Mouse (Mus musculus) liver, adult 2 months (tissue): ENCODE measurements at regions not wholly inside any gene's neighbourhood (a gene's known extent, or its start where the extent isn't known, plus 50 kb on each side); places are given as distances from the start of the nearest gene placed in this dataset.

ENCODE experiments used
- CTCF ChIP-seq: fragments of 200-500 bp; IDR thresholded peaks from 2 replicates; pipeline ENCODE4 v1.5.1; 2011; ENCODE audit warnings: low read depth, low read length, control low read depth
- POLR2A ChIP-seq: fragments of 200-500 bp; IDR thresholded peaks from 2 replicates; pipeline ENCODE4 v1.6.1; 2011; ENCODE audit warnings: low read length, control low read depth; ENCODE audit not compliant: insufficient read depth; ENCODE audit errors: extremely low read depth

GRCm38 (mm10) chr16:76524921-76525320 lies 151.3 kb upstream of the Nrip1 start:
- TF ChIP-seq CTCF (no peak), POLR2A (no peak)
